Mouse (Mus musculus): ENCODE results near the gene Cdc6. TPM values are rescaled to one million over a fixed set of nuclear protein-coding genes. Genes with fewer than 3 reads are reported as not detected.

The Cdc6 gene
- total RNA-seq, 1 experiment from 2014 or later = 0.67 TPM

DNA sequence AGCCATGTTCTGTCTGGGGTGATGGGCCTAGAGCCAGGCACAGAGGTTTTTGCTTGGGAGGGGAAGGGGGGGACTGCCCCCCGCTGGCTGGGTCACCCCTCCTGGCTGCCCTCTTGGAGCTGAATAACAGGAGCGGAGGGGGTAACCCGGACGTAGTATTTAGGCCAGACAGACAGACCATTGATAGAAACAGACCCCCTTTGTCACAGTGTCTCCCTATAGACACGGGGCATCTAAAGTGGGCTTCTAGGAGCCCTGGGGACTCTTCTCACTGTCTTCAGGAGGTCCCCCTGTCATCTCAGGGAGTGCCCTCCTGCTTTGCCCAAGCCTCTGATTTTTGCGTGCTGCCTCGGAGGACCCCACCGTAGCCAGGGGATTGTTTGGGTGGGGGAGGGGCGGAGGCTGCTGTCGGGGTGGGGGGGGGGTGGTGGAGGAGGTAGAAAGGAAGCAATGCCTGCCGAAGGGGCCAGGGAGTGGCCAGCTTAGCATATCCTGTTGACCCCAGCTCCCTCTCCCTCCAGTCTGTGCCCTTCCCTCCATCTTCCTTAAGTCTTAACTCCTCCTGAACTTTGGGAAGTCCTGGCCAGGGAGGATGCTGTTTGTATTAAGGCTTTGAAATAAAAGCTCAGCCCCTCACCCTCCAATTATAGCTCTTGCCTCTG is 57.9 kb downstream of the Cdc6 start:
- no peak for ATAC-seq (replicated peaks; ENCODE audit: insufficient number of reproducible peaks, low FRiP score, low TSS enrichment, poor library complexity, severe bottlenecking)

DNA sequence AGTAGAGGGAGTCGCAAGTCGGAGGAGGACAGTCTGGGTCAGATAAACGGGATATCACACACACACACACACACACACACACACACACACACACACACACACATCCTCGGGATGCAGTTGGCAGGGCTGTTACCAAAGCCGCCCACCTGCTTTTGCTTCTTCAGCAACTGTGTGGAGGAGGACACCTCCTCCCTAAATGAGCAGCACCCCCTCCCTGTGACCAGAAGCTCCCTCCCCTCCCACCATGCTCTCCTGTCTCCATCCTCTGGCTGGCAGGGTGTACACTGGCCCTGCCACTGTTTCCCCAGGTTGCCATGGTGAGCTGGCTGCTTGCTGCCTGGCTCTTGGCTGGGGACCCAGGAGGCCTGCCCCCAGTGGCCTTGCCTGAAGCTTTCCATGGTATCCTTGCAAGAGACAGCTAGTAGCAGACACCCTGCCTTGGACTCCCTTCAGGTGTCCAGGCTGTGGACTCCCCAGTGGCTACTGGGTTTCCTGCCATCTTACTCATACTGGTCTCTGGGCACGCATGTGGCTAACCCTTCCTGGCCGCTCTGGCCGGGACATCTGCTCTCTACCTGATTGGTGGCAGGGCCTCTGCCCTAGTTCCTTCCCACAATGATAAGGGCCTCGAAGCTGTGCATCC is 59.0 kb downstream of the Cdc6 start:
- ATAC-seq (replicated peaks; ENCODE audit: insufficient number of reproducible peaks, low FRiP score, low TSS enrichment, poor library complexity, severe bottlenecking) = no peak

DNA sequence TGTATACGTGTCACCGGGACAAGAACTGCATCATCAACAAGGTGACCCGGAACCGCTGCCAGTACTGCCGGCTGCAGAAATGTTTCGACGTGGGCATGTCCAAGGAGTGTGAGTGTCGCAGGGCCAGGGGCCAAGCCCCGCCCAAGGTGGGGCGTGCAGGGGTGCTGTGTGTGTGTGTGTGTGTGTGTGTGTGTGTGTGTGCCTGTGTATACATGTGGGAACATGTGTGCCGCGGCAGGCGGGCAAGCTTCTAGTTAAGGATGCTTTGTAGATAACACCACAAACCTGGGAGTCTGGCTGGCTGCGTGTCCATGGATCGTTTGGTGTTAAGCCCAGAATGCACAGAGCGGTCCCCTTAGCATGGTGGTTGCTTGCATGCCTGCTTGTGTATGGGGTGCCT is 60.5 kb downstream of the Cdc6 start:
- ATAC-seq (replicated peaks; ENCODE audit: insufficient number of reproducible peaks, low FRiP score, low TSS enrichment, poor library complexity, severe bottlenecking) = no peak

DNA sequence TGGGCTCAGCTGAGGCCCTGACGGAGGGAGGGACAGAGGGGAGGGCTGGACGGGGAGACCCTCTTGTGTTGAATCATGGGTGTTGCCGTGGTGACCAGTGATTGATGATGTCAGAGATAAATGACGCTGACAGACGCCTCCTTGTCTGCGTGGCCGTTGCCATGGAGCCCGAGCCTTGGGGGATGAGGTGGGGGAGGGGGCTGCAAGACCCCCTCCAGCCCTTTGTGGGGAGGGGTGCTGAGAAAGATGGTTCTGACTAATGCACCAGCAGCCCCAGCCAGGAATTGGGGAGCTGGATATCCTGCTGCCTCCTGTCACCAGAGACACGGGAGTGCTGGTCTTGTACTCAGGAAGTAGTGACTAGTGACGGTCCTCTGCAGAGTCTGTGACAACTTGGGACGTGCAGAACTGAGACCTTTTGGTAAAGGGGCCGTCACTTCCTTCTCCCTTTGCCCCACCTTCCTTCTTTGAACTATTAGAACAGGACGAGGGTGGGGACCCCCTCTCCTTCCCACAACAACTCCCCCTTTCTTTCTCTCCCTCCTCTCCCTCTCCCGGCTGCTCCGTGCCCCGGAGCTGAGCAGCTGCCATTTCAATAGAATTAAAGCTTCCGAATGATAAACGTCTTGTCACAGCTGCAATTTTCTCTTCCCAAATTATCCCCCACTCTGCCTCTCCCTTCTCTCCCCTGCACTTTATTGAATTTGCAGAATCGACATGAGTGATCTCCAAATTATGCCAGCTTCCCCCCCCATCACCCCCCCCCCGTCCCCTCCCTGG is 61.3 kb downstream of the Cdc6 start:
- no peak for ATAC-seq (replicated peaks; ENCODE audit: insufficient number of reproducible peaks, low FRiP score, low TSS enrichment, poor library complexity, severe bottlenecking)

DNA sequence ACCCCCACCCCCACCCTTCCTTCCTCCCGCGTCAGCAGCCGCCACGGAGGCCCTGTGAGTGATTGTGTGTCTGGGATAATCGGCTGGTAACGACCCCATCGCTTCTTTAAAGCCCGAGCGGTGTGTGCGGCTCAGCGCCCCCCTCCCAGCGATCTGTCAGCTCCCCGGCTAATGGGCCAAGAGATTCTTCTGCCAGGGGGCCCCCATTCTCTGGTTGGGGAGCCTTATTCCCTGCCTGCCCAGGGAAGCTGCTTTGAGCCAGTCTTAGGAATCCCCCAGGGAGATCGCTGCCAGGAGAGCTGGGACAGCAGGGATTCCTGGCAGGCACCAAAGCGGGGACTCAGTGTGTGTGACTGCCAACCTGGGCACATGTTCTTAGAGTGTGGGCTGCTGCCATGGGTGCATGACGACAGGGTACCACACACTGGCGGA is 61.9 kb downstream of the Cdc6 start:
- no peak for ATAC-seq (replicated peaks; ENCODE audit: insufficient number of reproducible peaks, low FRiP score, low TSS enrichment, poor library complexity, severe bottlenecking)

DNA sequence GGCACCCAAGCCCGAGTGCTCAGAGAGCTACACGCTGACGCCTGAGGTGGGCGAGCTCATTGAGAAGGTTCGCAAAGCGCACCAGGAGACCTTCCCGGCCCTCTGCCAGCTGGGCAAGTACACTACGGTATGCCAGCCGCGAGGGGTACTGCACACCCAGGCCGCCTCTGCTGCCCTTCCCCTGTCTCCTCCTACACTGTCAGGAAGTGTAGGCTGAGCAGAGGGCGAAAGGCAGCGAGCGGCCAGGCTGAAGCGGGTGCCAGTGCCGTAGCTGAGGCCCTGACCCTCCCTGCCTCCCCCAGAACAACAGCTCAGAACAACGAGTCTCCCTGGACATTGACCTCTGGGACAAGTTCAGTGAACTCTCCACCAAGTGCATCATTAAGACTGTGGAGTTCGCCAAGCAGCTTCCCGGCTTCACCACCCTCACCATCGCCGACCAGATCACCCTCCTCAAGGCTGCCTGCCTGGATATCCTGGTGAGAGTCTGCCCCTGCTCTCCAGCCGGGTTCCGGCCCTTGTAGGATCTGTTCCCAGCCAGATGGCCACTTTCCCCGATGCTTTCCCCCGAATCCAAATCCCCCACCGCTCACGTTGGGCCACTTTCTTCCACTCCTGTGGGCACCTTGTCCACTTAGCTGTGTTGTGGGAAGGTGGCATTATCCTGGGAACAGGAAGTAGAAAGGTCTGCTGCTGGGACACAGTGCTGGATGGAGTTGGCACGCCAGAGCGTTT is 62.8 kb downstream of the Cdc6 start:
- no peak for ATAC-seq (replicated peaks; ENCODE audit: insufficient number of reproducible peaks, low FRiP score, low TSS enrichment, poor library complexity, severe bottlenecking)

DNA sequence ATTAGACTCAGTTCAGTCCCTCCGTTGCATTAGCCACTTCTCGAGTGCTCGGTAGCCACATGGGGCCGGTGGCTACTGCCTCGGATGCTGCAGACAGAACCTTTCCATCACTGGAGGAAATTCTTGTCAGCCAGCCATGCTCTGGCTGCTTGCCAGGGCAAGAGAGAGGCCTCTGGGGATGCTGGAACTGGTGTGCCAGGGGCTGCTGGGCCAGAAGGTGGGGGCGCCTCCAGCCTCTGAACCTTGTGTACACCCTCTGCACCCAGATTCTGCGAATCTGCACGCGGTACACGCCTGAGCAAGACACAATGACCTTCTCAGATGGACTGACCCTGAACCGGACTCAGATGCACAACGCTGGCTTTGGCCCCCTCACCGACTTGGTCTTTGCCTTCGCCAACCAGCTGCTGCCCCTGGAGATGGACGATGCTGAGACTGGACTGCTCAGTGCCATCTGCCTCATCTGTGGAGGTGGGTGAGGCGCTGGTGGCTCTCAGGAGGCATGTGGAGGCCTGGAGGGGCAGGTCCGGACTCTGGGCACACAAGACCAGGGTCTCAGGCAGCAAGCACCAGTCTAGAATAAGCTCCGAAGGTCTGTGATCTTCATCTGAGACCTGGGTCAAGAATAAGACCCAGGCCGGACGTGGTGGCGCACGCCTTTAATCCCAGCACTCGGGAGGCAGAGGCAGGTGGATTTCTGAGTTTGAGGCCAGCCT is 63.9 kb downstream of the Cdc6 start:
- no peak for ATAC-seq (replicated peaks; ENCODE audit: insufficient number of reproducible peaks, low FRiP score, low TSS enrichment, poor library complexity, severe bottlenecking)

DNA sequence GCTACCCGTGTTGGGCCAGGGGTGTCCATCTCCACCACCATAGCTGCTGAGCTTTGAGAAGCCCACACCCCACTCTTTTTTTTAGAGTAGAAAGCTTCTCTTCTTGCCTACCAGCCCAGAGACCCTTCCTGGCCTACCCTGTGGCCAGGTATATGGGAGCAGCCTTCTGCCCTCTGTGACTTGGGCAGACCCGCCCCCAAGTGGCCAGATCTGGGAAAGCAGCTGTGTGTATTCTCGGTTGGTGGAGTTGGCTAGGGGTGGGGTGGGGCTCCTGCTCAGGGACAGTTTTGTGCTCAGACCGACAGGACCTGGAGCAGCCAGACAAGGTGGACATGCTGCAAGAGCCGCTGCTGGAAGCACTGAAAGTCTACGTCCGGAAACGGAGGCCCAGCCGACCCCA is 64.6 kb downstream of the Cdc6 start:
- ATAC-seq (replicated peaks; ENCODE audit: insufficient number of reproducible peaks, low FRiP score, low TSS enrichment, poor library complexity, severe bottlenecking) = peak; percentile 62

DNA sequence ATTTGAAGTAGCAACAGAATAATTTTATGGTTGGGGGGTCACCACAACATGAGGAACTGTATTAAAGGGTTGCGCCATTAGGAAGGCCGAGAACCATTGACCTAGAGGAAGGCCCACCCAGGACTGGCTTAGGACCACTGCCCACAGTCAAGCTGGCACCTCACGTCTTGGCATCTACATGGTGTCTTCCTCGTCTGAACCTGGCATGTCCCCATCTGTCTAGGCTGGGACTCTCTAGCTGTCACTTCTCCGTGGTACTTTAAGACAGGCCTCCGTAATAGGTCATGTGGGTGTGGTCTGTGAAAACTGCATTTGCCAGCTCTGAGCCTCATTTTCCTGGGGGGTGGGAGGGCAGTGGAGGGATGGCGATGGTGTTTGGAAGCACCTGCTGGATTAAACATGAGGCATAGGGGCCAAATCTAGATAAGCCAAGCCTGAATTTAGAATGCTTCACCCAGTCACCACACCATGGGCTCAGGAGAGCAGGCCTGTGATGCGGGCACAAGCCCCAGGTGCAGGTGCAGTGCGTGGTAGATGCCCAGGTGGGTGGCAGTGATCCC is 65.3 kb downstream of the Cdc6 start:
- no peak for ATAC-seq (replicated peaks; ENCODE audit: insufficient number of reproducible peaks, low FRiP score, low TSS enrichment, poor library complexity, severe bottlenecking)

Other genes with a start within 250 kb of the Cdc6 start
- gene Gsdma, start 243.4 kb upstream of the Cdc6 start, total RNA-seq (2017) = not detected in 3 replicates
- gene Psmd3, start 225.2 kb upstream of the Cdc6 start, total RNA-seq (2017) = 37.4 to 50.9 TPM (median 37.8 TPM) in 3 replicates
- gene Csf3, start 206.5 kb upstream of the Cdc6 start, total RNA-seq (2017) = not detected in 3 replicates
- 10.9 to 25.7 TPM (median 22.4 TPM) in 3 replicates for gene Med24, start 178.4 kb upstream of the Cdc6 start, total RNA-seq (2017)
- gene Thra, start 167.2 kb upstream of the Cdc6 start, total RNA-seq (2017) = 3.4 to 5.4 TPM (median 4.3 TPM) in 3 replicates
- 0.68 to 4.7 TPM (median 1.9 TPM) in 3 replicates for gene Nr1d1, start 132.5 kb upstream of the Cdc6 start, total RNA-seq (2017)
- gene Msl1, start 112.3 kb upstream of the Cdc6 start, total RNA-seq (2017) = 108 to 125 TPM (median 112 TPM) in 3 replicates
- 47.5 to 51.5 TPM (median 49.5 TPM) in 3 replicates for gene Casc3, start 102.9 kb upstream of the Cdc6 start, total RNA-seq (2017)
- gene Rapgefl1, start 71.0 kb upstream of the Cdc6 start, total RNA-seq (2017) = not detected in 3 replicates
- gene Wipf2, start 44.2 kb upstream of the Cdc6 start, total RNA-seq (2017) = 5.3 to 13.1 TPM (median 7.1 TPM) in 3 replicates
- gene Rara, start 20.0 kb downstream of the Cdc6 start, total RNA-seq (2017) = 61.0 to 76.9 TPM (median 62.9 TPM) in 3 replicates
- not detected in 3 replicates for gene Gjd3, start 75.2 kb downstream of the Cdc6 start, total RNA-seq (2017)
- gene Top2a, start 116.4 kb downstream of the Cdc6 start, total RNA-seq (2017) = 14.1 to 26.1 TPM (median 15.5 TPM) in 3 replicates
- 0.43 to 5.5 TPM (median 1.2 TPM) in 3 replicates for gene Igfbp4, start 133.4 kb downstream of the Cdc6 start, total RNA-seq (2017)
- gene Tns4, start 181.5 kb downstream of the Cdc6 start, total RNA-seq (2017) = 4.1 to 6.4 TPM (median 4.2 TPM) in 3 replicates
- 13.3 to 31.2 TPM (median 29.2 TPM) in 3 replicates for gene Ccr7, start 247.3 kb downstream of the Cdc6 start, total RNA-seq (2017)

All from monocyte, adult 5-6 weeks (primary cell).